Mouse (Mus musculus) spleen, adult 18-20 months (tissue): ENCODE data around the gene Vps26a.

Experiments used
- DNase-seq, 2 experiments: peaks; one replicate each; pipeline ENCODE4 v3.0.0; 2022; ENCODE audit warnings: mixed read lengths in 2 of 2

The Vps26a gene

DNA sequence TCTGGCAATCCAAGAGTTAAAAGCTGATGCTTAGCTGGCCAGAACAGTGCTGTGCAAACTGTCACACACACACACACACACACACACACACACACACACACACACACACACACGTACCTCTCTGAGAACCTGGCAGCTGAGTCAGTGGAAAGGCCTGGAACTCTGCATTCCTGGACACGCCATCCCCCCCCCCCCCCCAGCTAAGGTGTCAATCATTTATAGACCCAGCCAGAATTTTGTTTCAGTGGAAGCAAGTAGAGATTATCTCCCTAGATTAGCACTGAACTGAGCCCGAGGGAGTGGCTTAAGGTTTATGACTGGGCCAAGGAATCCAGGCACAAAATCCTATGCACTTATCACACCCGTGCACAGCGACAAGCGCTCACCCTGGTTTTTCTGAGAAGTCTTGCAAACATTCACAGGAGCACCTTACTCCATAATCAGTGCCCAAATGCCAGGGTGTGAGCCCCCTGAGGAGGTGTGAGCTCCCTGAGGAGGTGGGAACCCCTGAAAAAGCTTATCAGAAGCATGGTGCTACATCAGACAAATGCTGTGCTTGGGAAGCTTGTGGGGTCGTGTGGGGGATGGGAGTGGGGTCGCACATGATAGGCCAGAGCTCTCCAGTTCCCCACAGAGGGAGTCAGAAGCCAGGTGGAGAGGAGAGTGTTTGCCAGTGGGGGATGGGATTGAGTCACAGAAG is 73.5 kb downstream of the Vps26a start:
- DNase-seq, result no peak

- DNase-seq, result no peak
Observed at GRCm38 (mm10) chr10:62411431-62412410, 74.9 kb downstream of the Vps26a start.

DNA sequence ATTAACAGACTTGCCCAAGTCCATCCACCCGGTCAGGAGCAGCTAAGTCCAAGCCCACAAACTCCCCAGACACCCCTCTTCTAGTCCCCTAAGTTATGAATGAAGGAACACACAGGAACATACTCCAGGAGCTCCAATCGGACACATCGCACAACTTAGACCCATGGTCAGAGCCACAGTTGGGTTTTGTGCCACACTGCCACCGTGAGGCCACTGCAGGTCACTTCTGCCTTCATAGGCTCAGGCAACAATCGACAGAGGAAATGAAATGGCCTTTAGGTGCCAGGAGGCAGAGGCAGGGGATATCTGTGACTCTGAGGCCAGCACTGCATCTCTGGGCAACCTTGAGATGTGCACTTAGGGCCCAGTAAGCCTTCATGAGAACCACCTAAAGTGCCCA is 75.7 kb downstream of the Vps26a start:
- DNase-seq, result peak; percentile 25 to 61
